Mouse (Mus musculus): ENCODE data around the gene Anks1.

GRCm38 (mm10) chr17:28015068-28015730, 106.1 kb downstream of the Anks1 start:
- TF ChIP-seq CTCF (IDR thresholded peaks at IDR 0.05; ENCODE audit: low read depth, low read length) (no peak), POLR2A (IDR thresholded peaks at IDR 0.05; ENCODE audit: extremely low read depth, insufficient read depth, low read length) (no peak)

Data from liver, adult 2 months (tissue).